Mouse (Mus musculus) forebrain, embryonic 14.5 days (tissue): ENCODE measurements around the gene Cacnb4. TPM values are rescaled to one million over a fixed set of nuclear protein-coding genes. Genes with fewer than 3 reads are reported as not detected.

Experiments used
- ATAC-seq: fragments of 200-750 bp; cut with Nextera tagmentation; 2 replicates; pipeline ENCODE4 v1.8.0; 2017; ENCODE audit warnings: mild to moderate bottlenecking, moderate library complexity
- DNase-seq: peaks from one replicate; pipeline ENCODE4 v3.0.0-alpha.2; 2015; ENCODE audit warnings: low spot score
- H3K27ac ChIP-seq: fragments of 300-500 bp; sonication (generic); 2 replicates; pipeline ENCODE4 v1.5.1; 2014; ENCODE audit warnings: low read depth, mild to moderate bottlenecking, control low read depth, low read length, moderate library complexity
- H3K27me3 ChIP-seq: fragments of 300-500 bp; sonication (generic); replicated peaks from 2 replicates; pipeline ENCODE4 v1.6.1; 2014; ENCODE audit warnings: low read length, control low read depth, mixed read lengths; ENCODE audit not compliant: control insufficient read depth, insufficient read depth
- H3K36me3 ChIP-seq: fragments of 300-500 bp; sonication (generic); 2 replicates; pipeline ENCODE4 v1.6.1; 2014; ENCODE audit warnings: low read length, control low read depth; ENCODE audit not compliant: control insufficient read depth, insufficient read depth
- H3K4me1 ChIP-seq: fragments of 300-500 bp; sonication (generic); 2 replicates; pipeline ENCODE4 v1.6.1; 2014; ENCODE audit warnings: antibody characterized with exemption, low read length, control low read depth; ENCODE audit not compliant: control insufficient read depth, insufficient read depth
- H3K4me2 ChIP-seq: fragments of 300-500 bp; sonication (generic); 2 replicates; pipeline ENCODE4 v1.6.1; 2014; ENCODE audit warnings: mild to moderate bottlenecking, control low read depth, low read length
- H3K4me3 ChIP-seq: fragments of 300-500 bp; sonication (generic); 2 replicates; pipeline ENCODE4 v1.5.1; 2014; ENCODE audit warnings: low read depth, low read length, control low read depth
- H3K9ac ChIP-seq: fragments of 300-500 bp; sonication (generic); 2 replicates; pipeline ENCODE4 v1.6.1; 2014; ENCODE audit warnings: mild to moderate bottlenecking, low read length, control low read depth, moderate library complexity
- H3K9me3 ChIP-seq: fragments of 300-500 bp; sonication (generic); replicated peaks from 2 replicates; pipeline ENCODE4 v1.6.1; 2016; ENCODE audit warnings: low read length, control low read depth, mixed read lengths; ENCODE audit not compliant: control insufficient read depth
- WGBS: fragments of 180-500 bp; shearing (Covaris S2); extraction: QIAGEN DNeasy Blood & Tissue Kit; methylation state at CpG from one replicate; pipeline ENCODE4 v1.1.7; 2014; 5-methylcytosine and 5-hydroxymethylcytosine counted together
- polyA plus RNA-seq: library from polyadenylated mRNA; unstranded; fragments of >200 nt; fragmentation: Nextera tagmentation; extraction: Ambion mirVana; gene quantifications from 2 replicates; pipeline ENCODE4 v1.2.1, GENCODE M21; 2014

Cacnb4 gene
- 10.6 and 13.5 TPM in 2 replicates for polyA plus RNA-seq

DNA sequence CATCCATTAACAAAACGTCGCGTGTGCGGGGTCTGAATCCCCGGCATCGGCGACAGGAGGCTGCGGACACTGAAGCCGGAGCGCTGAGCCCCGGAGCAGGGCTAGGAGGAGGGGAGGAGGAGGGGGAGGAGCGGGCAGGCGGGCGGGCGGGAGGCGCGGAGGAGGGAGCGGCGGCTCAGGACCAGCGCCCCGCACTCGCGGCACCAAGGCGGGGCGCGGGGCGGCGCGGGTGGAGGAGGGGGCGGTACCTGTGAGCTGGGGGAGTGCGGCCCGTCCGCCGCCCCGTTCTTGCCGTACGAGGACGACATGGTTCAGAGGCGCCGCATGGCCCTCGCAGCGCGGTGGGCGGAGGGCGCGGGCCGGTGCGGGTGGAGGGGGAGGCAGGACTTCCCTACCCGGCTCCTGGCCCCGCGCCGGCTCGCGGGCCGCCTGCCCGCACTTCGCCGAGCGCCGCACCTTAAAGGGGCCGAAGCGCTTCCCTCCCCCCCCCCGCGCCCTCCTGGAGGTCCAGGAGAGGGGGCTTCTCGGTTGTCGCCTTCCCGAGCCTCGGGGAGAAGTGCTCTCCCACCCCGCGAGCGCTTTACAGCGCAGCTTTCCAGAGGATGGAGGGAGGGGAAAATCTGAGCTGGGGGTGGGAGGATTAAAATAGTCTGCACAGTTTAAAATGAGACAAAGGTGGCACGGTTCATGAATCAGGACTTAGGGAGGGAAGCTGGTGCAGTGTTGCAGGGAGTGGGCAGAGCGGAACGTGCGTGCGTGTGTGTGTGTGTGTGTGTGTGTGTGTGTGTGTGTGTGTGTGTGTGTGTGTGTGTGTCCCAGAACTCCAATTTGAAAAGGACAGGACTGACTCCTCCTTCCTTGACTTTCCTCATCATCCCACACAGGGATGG, at the start of gene Cacnb4:
Gene Cacnb4 (minus strand): TSS at position 809 of the 890 bp plus-strand sequence.
- under 1% methylated on average over 64 of the region's 77 CpGs for WGBS
- peak; percentile 92 for ATAC-seq
- H3K4me2 ChIP-seq = peak within 1 kb of the TSS; percentile 94

DNA sequence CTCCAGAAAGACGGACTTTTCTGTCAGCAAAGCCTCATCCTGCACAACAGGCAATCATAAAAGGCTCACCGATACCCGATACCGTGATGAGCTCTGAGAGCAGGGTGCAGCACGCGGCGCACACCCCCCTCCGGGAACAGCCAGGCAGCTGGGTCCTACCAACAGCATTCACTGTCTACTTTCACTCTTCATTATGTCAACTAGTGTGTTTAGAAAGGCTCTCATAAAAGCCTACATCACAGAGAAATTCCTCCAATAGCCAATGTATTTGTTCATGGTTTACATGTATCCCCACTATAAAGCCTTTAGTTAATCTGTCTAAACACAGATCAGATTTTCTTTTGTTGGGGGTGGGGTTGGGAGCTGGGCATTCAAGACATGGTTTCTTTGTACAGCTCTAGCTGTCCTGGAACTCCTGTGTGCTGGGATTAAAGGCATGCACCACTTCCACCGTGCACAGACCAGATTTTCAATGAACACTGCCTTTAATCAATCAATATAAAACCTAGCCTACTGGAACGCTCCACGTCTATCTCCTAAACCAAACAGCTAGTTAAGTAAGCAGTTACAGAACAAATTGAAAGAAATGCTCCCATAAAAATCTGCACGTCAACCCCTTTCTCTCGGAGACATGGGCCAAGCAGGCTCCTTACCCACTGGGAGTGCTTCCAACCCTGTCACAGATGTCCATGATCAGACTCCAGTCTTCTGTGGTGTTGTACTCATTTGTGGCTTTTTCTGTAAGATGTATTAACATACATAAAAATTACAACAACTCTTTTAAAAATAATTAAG, 43.8 kb upstream of the Cacnb4 start:
- Histone ChIP-seq H3K4me1 (peaks cover 8% of the 10 kb centered on the region; the same call in 1 of the 2 replicates), H3K4me2 (peak overlapping the region; percentile 38), H3K9me3 (no peaks in the 10 kb centered on the region), H3K27me3 (no peaks in the 10 kb centered on the region), H3K27ac (peak overlapping the region; percentile 66), H3K36me3 (no peaks in the 10 kb centered on the region), H3K4me3 (no peak overlapping the region), H3K9ac (peak overlapping the region; percentile 26)
- peak; percentile 89 for ATAC-seq
- peak; percentile 68 for DNase-seq
- 7% methylated on average over 13 of the region's 13 CpGs for WGBS

More for the DNA sequence above, at the start of gene Cacnb4:
- Histone ChIP-seq H3K4me3 (peak within 1 kb of the TSS; percentile 69), H3K27me3 (peaks cover 14% of the 10 kb centered on the region), H3K9ac (peak within 1 kb of the TSS; percentile 78), H3K9me3 (no peaks in the 10 kb centered on the region), H3K27ac (0 out of 2 replicates have a peak within 1 kb of the TSS, but pooled peaks have one; percentile 27), H3K36me3 (no peaks in the 10 kb centered on the region), H3K4me1 (peaks cover 10% of the 10 kb centered on the region; the same call in 1 of the 2 replicates)
- DNase-seq = peak; percentile 72

GRCm38 (mm10) chr2:52717076-52717475, 40.4 kb upstream of the Cacnb4 start:
- no peak overlapping the region for H3K9ac ChIP-seq
- no peaks in the 10 kb centered on the region for H3K9me3 ChIP-seq
- no peak for DNase-seq
- H3K36me3 ChIP-seq = peaks cover 17% of the 10 kb centered on the region
- no peak for ATAC-seq
- H3K4me1 ChIP-seq = peaks cover 8% of the 10 kb centered on the region; the same call in 1 of the 2 replicates
- H3K27me3 ChIP-seq = no peaks in the 10 kb centered on the region
- no peak overlapping the region for H3K27ac ChIP-seq
- H3K4me2 ChIP-seq = no peak overlapping the region
- H3K4me3 ChIP-seq = no peak overlapping the region
- 92% methylated on average over 5 of the region's 5 CpGs for WGBS

- peak; percentile 57 for DNase-seq
- 0 out of 2 replicates have a peak, but pooled peaks have one; percentile 25 for ATAC-seq
- Histone ChIP-seq H3K27me3 (no peaks in the 10 kb centered on the region), H3K4me3 (no peak overlapping the region), H3K4me2 (no peak overlapping the region), H3K36me3 (peaks cover 17% of the 10 kb centered on the region), H3K4me1 (peaks cover 5% of the 10 kb centered on the region; the same call in 1 of the 2 replicates), H3K27ac (peak overlapping the region; percentile 45; the same call in 1 of the 2 replicates), H3K9ac (no peak overlapping the region), H3K9me3 (no peaks in the 10 kb centered on the region)
- 26% methylated on average over 6 of the region's 6 CpGs for WGBS
These were observed 38.9 kb upstream of the Cacnb4 start for GRCm38 (mm10) chr2:52715538-52715937.

- no peak overlapping the region for H3K4me2 ChIP-seq
- H3K9ac ChIP-seq = no peak overlapping the region
- no peak for DNase-seq
- WGBS = 92% methylated on average over 4 of the region's 4 CpGs
- no peak overlapping the region for H3K4me3 ChIP-seq
- H3K4me1 ChIP-seq = no peaks in the 10 kb centered on the region
- ATAC-seq = no peak
- peaks cover 27% of the 10 kb centered on the region for H3K36me3 ChIP-seq
- no peaks in the 10 kb centered on the region for H3K9me3 ChIP-seq
- no peak overlapping the region for H3K27ac ChIP-seq
- H3K27me3 ChIP-seq = no peaks in the 10 kb centered on the region
These were observed 37.5 kb upstream of the Cacnb4 start for GRCm38 (mm10) chr2:52714111-52714510.

DNA sequence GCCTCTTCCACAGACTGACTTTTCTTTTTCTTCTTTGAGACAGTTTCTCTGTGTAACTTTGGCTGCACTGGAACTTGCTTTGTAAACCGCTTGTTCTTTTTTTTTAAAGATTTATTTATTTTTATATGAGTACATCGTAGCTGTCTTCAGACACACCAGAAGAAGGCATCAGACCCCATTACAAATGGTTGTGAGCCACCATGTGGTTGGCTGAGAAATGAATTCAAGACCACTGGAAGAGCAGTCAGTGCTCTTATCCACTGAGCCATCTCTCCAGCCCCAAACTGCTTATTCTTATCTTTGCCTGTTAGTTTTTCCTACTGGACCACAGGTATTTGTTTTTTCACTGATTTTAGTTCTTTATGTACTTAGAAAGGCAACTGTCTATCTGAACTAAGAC, 34.2 kb upstream of the Cacnb4 start:
- no peak overlapping the region for H3K4me3 ChIP-seq
- H3K4me2 ChIP-seq = no peak overlapping the region
- H3K4me1 ChIP-seq = no peaks in the 10 kb centered on the region
- H3K9ac ChIP-seq = no peak overlapping the region
- no peak for DNase-seq
- H3K27ac ChIP-seq = no peak overlapping the region
- H3K27me3 ChIP-seq = no peaks in the 10 kb centered on the region
- no peak for ATAC-seq
- no peaks in the 10 kb centered on the region for H3K9me3 ChIP-seq
- WGBS = 96% methylated on average over 2 of the region's 2 CpGs
- H3K36me3 ChIP-seq = peaks cover 39% of the 10 kb centered on the region

DNA sequence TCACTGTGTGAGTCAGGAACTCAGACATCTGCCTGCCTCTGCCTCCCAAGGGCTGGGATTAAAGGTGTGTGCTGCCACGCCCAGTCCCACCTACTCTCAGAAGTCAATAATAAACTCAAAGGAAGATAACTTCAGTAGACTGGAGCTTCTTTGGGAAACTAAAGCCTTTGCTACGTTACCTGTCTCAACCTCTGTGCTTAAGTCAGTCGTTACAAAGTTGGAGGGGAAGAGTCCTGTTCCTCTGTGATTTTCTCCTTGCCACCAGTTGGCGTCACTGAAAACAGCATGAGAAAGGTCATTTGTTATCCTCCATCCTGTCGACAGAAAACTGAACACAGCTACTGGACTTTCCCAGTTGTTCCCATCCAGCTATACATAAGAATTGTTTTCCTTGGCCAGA, 32.8 kb upstream of the Cacnb4 start:
- no peaks in the 10 kb centered on the region for H3K4me1 ChIP-seq
- no peak overlapping the region for H3K4me2 ChIP-seq
- H3K36me3 ChIP-seq = peaks cover 44% of the 10 kb centered on the region
- no peak for ATAC-seq
- no peaks in the 10 kb centered on the region for H3K9me3 ChIP-seq
- no peak overlapping the region for H3K4me3 ChIP-seq
- H3K27ac ChIP-seq = no peak overlapping the region
- WGBS = 92% methylated on average over 5 of the region's 5 CpGs
- H3K27me3 ChIP-seq = no peaks in the 10 kb centered on the region
- H3K9ac ChIP-seq = no peak overlapping the region
- no peak for DNase-seq

DNA sequence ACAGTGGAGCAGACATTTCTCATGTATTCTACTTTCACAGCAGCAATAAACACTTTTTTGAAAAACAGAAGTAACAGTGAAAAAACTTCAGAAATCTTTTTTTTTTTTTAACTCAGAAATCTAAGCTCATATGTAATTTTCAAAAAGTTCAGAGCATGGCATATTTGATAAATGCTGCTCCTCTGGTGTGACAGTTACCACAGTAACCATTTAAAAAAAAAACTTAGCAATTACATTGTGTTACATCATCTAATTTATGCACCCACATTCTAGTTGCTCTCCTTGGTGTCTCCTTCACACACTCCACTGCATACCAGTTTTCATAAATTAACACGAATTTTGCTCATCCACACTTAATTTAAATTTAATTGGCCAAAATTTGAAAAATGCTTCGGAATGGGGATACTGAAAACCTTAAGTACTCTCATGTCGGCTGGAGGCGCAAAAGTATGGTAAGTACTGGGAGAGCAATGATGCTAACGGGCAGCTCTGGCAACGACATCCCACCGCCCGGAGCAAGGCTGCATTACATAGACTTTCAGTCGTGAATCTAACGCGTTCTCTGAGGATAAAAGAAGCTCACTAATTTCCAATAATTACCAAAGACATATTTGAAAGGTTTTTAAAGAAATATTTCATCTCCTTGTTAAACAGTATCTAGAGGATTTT, 24.9 kb upstream of the Cacnb4 start:
- no peak for ATAC-seq
- 69% methylated on average over 11 of the region's 11 CpGs for WGBS

More for the DNA sequence above, 24.9 kb upstream of the Cacnb4 start:
- Histone ChIP-seq H3K36me3 (peaks cover 35% of the 10 kb centered on the region), H3K27me3 (no peaks in the 10 kb centered on the region), H3K4me1 (no peaks in the 10 kb centered on the region), H3K4me2 (no peak overlapping the region), H3K27ac (no peak overlapping the region), H3K9ac (no peak overlapping the region), H3K4me3 (no peak overlapping the region), H3K9me3 (no peaks in the 10 kb centered on the region)
- no peak for DNase-seq
